Mouse (Mus musculus) hindbrain, embryonic 10.5 days (tissue): ENCODE measurements around the gene Galnt12. TPM values are rescaled to one million over a fixed set of nuclear protein-coding genes. Genes with fewer than 3 reads are reported as not detected.
A peak's percentile ranks its signal among the peaks of the same experiment; 100 is the strongest.
"Not testable (repeated sequence)": the region's sequence is repeated elsewhere in the genome, so short reads cannot be mapped to it uniquely, and the experiment has no call there.

Source experiments
- DNase-seq: peaks from one replicate; pipeline ENCODE4 v3.0.0-alpha.2; 2017; ENCODE audit warnings: low spot score
- H3K27ac ChIP-seq: fragments of 300-500 bp; sonication (generic); 2 replicates; pipeline ENCODE4 v1.5.1; 2016; ENCODE audit warnings: mild to moderate bottlenecking, moderate library complexity
- H3K27me3 ChIP-seq: fragments of 300-500 bp; sonication (generic); 2 replicates; pipeline ENCODE4 v1.6.1; 2016; ENCODE audit warnings: mild to moderate bottlenecking; ENCODE audit not compliant: poor library complexity, insufficient read depth, severe bottlenecking
- H3K36me3 ChIP-seq: fragments of 300-500 bp; sonication (generic); 2 replicates; pipeline ENCODE4 v1.6.1; 2016; ENCODE audit warnings: mild to moderate bottlenecking, moderate library complexity
- H3K4me1 ChIP-seq: fragments of 300-500 bp; sonication (generic); replicated peaks from 2 replicates; pipeline ENCODE4 v1.6.1; 2016; ENCODE audit warnings: mild to moderate bottlenecking
- H3K4me3 ChIP-seq: fragments of 300-500 bp; sonication (generic); 2 replicates; pipeline ENCODE4 v1.5.1; 2016; ENCODE audit warnings: mild to moderate bottlenecking, moderate library complexity
- H3K9me3 ChIP-seq: fragments of 300-500 bp; sonication (generic); 2 replicates; pipeline ENCODE4 v1.6.1; 2016; ENCODE audit warnings: mild to moderate bottlenecking, moderate library complexity
- WGBS: fragments of 180-500 bp; shearing (Covaris S2); methylation state at CpG from one replicate; pipeline ENCODE4 v1.1.7; 2016; 5-methylcytosine and 5-hydroxymethylcytosine counted together
- polyA plus RNA-seq: library from polyadenylated mRNA; unstranded; fragments of >200 nt; fragmentation: Nextera tagmentation; extraction: Ambion mirVana; gene quantifications from 2 replicates; pipeline ENCODE4 v1.2.1, GENCODE M21; 2016

The Galnt12 gene
- polyA plus RNA-seq: 2.5 and 3.6 TPM in 2 replicates

DNA sequence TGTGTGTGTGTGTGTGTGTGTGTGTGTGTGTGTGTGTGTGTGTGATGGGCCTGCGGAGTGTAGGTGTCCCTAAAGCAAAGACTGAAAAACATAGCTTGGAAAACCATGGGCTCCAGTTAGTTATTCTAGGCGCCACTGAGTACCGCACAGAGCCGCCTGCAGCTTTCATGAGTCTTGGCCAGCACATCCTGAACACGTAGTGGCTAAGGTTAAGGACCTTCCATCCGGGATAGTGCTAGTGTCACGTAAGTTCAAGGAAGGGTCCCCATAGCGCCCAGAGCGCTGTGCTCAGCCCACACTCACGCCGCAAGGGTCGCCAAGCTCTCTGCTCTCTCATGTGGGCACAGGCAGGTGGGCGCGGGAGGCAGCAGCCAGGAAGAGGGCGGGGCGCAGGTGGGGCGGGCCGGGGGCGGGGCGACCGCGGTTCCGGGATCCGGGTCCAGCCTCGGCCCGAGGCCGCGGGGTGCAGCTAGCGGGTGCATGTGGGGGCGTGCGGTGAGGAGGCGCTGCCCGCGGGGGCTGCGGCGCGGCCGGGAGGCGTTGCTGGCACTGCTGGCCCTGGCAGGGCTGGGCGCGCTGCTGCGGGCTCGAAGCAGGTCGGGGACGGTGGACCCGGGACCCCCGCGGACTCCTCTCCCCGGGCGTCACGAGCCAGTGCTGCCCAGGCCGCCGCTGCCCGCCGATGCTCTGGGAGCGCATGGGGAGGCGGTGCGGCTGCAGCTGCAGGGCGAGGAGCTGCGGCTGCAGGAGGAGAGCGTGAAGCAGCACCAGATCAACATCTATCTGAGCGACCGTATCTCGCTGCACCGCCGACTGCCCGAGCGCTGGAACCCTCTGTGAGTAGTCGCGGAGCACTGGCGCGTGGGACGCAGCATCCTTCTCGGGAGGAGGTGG, at the start of gene Galnt12:
Galnt12 (plus strand) TSS at position 417 of the 894 bp plus-strand sequence.
- peak; percentile 57 for DNase-seq
- H3K4me1 ChIP-seq: peaks cover 37% of the 10 kb centered on the region
- H3K27ac ChIP-seq: peak within 1 kb of the TSS; percentile 75
- no peaks in the 10 kb centered on the region for H3K36me3 ChIP-seq
- H3K4me3 ChIP-seq: peak within 1 kb of the TSS; percentile 77
- H3K9me3 ChIP-seq: no peaks in the 10 kb centered on the region
- H3K27me3 ChIP-seq: peaks cover 70% of the 10 kb centered on the region
- WGBS: 1% methylated on average over 73 of the region's 74 CpGs

DNA sequence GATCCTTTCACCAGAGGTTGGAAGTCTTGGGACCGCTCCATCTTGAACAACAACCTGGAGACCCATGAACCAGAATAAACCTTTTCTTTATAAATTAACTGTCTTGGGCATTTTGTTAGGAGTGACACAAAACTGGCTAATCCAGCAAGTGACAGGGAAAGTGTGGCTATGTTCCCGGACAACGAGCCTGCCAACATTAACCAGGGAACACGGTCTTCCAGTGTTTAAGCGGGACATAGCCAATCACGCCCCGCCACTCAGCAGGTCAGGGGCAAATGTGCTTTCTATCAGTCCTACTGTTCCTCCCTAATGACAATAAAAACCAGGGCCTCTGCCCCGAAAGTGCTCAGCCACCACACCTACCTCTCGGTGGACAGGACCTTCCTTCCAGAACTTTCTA, 47.8 kb upstream of the Galnt12 start:
- no peaks in the 10 kb centered on the region for H3K27me3 ChIP-seq

GRCm38 (mm10) chr4:47046974-47047373, 44.7 kb upstream of the Galnt12 start:
- WGBS: 88% methylated on average over 6 of the region's 6 CpGs
- Histone ChIP-seq H3K9me3 (no peaks in the 10 kb centered on the region), H3K4me1 (peaks cover 26% of the 10 kb centered on the region), H3K27ac (no peak overlapping the region), H3K36me3 (no peaks in the 10 kb centered on the region; the same call in 1 of the 2 replicates), H3K4me3 (no peak overlapping the region), H3K27me3 (peaks cover 9% of the 10 kb centered on the region; the same call in 1 of the 2 replicates)
- no peak for DNase-seq

More for the DNA sequence above, 47.8 kb upstream of the Galnt12 start:
- WGBS: 93% methylated on average over 9 of the region's 9 CpGs
- no peak overlapping the region for H3K27ac ChIP-seq
- no peak for DNase-seq
- peaks cover 14% of the 10 kb centered on the region for H3K36me3 ChIP-seq
- H3K4me3 ChIP-seq: no peak overlapping the region
- peaks cover 12% of the 10 kb centered on the region; the same call in 1 of the 2 replicates for H3K4me1 ChIP-seq
- H3K9me3 ChIP-seq: no peaks in the 10 kb centered on the region

GRCm38 (mm10) chr4:47047765-47048164, 43.9 kb upstream of the Galnt12 start:
- Histone ChIP-seq H3K27ac (no peak overlapping the region), H3K4me1 (peaks cover 28% of the 10 kb centered on the region), H3K9me3 (no peaks in the 10 kb centered on the region), H3K27me3 (peaks cover 17% of the 10 kb centered on the region), H3K36me3 (no peaks in the 10 kb centered on the region; the same call in 1 of the 2 replicates), H3K4me3 (no peak overlapping the region)
- no peak for DNase-seq
- WGBS: 79% methylated on average over 4 of the region's 4 CpGs

GRCm38 (mm10) chr4:47049216-47049615, 42.5 kb upstream of the Galnt12 start:
- 95% methylated on average over 16 of the region's 16 CpGs for WGBS
- H3K4me3 ChIP-seq: no peak overlapping the region
- peaks cover 28% of the 10 kb centered on the region for H3K4me1 ChIP-seq
- DNase-seq: no peak
- H3K27ac ChIP-seq: no peak overlapping the region
- peaks cover 23% of the 10 kb centered on the region for H3K27me3 ChIP-seq
- H3K9me3 ChIP-seq: no peaks in the 10 kb centered on the region
- no peaks in the 10 kb centered on the region; the same call in 1 of the 2 replicates for H3K36me3 ChIP-seq

DNA sequence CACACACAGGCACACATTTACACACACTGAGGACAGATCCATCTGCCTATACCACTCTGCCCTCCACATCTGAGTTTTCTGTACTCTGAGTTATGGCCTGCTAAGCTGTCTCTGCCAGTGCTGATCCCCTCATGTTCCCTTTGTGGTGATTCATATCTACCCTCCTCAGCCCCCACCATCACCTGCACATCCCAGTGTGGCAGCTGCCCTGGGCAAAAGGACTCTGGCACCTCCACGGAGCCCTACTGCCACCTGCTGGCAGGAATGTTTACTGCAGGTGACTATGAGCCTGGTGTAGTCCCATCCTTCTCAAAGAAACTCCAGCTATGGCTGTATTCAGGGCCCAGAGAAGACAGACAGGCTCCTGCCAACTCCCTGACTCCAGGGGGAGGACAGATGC, 41.5 kb upstream of the Galnt12 start:
- peaks cover 29% of the 10 kb centered on the region for H3K27me3 ChIP-seq
- WGBS: 2% methylated on average over 1 of the region's 1 CpGs
- DNase-seq: peak; percentile 90
- H3K36me3 ChIP-seq: no peaks in the 10 kb centered on the region
- no peak overlapping the region for H3K4me3 ChIP-seq
- H3K9me3 ChIP-seq: no peaks in the 10 kb centered on the region
- H3K27ac ChIP-seq: peak overlapping the region; percentile 78
- peaks cover 28% of the 10 kb centered on the region for H3K4me1 ChIP-seq

GRCm38 (mm10) chr4:47050642-47051381, 40.9 kb upstream of the Galnt12 start:
- no peak overlapping the region for H3K4me3 ChIP-seq

GRCm38 (mm10) chr4:47051905-47052304, 39.8 kb upstream of the Galnt12 start:
- Histone ChIP-seq H3K9me3 (peaks cover 5% of the 10 kb centered on the region; the same call in 1 of the 2 replicates), H3K27me3 (peaks cover 42% of the 10 kb centered on the region), H3K27ac (no peak overlapping the region), H3K4me1 (peaks cover 31% of the 10 kb centered on the region), H3K4me3 (no peak overlapping the region), H3K36me3 (no peaks in the 10 kb centered on the region)
- 80% methylated on average over 9 of the region's 9 CpGs for WGBS
- no peak for DNase-seq

More at GRCm38 (mm10) chr4:47050642-47051381, 40.9 kb upstream of the Galnt12 start:
- Histone ChIP-seq H3K27me3 (peaks cover 35% of the 10 kb centered on the region), H3K27ac (peak overlapping the region; percentile 78), H3K9me3 (peaks cover 5% of the 10 kb centered on the region; the same call in 1 of the 2 replicates), H3K4me1 (peaks cover 28% of the 10 kb centered on the region), H3K36me3 (no peaks in the 10 kb centered on the region)
- 13% methylated on average over 10 of the region's 10 CpGs for whole genome bisulfite sequencing
- DNase-seq: no peak

DNA sequence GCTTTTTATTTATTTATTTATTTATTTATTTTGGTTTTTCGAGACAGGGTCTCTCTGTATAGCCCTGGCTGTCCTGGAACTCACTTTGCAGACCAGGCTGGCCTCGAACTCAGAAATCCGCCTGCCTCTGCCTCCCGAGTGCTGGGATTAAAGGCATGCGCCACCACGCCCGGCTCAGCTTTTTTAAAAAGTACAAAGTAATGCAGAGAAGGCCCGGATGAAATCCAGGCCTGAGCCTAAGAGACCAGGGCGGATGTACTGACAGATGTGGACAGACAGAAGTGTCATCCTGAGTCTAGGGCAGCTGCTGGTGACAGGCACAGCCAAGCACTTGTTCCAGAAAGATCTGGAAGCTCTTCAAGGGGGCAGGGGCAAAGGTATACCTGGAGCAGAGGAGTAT, 36.5 kb upstream of the Galnt12 start:
- not testable (repeated sequence) for H3K9me3 ChIP-seq, DNase-seq, H3K4me3 ChIP-seq, H3K27ac ChIP-seq, H3K36me3 ChIP-seq
- WGBS: 92% methylated on average over 9 of the region's 9 CpGs
- Histone ChIP-seq H3K27me3 (peaks cover 46% of the 10 kb centered on the region), H3K4me1 (peaks cover 35% of the 10 kb centered on the region)

DNA sequence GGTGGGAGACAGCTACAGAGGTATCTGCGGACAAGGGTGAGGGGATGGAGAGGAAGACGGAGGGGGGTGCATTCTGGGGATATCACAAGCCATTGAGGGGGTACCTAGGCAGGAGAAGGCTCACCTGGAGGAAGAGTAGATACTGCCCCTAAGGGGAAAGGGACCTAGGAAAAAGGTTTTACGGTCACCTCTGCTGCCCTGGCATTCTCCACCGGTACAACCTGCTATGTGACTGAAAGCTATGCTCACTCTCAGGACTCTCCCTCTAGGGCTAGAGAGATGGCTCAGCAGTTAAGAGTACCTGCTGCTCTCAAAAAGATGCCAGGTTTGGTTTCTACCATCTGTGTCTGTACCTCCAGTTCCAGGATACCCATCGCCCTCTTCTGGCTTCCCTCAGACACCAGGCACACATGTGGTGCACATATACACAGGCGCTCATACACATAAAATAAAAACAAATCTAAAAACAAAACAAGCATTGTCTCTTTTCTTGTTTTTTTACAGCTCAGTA, 36.1 kb upstream of the Galnt12 start:
- peaks cover 46% of the 10 kb centered on the region for H3K27me3 ChIP-seq
- no peak overlapping the region for H3K27ac ChIP-seq
- no peak for DNase-seq
- H3K9me3 ChIP-seq: peaks cover 5% of the 10 kb centered on the region; the same call in 1 of the 2 replicates
- WGBS: 94% methylated on average over 6 of the region's 6 CpGs
- peaks cover 30% of the 10 kb centered on the region for H3K4me1 ChIP-seq
- H3K36me3 ChIP-seq: no peaks in the 10 kb centered on the region
- no peak overlapping the region for H3K4me3 ChIP-seq

DNA sequence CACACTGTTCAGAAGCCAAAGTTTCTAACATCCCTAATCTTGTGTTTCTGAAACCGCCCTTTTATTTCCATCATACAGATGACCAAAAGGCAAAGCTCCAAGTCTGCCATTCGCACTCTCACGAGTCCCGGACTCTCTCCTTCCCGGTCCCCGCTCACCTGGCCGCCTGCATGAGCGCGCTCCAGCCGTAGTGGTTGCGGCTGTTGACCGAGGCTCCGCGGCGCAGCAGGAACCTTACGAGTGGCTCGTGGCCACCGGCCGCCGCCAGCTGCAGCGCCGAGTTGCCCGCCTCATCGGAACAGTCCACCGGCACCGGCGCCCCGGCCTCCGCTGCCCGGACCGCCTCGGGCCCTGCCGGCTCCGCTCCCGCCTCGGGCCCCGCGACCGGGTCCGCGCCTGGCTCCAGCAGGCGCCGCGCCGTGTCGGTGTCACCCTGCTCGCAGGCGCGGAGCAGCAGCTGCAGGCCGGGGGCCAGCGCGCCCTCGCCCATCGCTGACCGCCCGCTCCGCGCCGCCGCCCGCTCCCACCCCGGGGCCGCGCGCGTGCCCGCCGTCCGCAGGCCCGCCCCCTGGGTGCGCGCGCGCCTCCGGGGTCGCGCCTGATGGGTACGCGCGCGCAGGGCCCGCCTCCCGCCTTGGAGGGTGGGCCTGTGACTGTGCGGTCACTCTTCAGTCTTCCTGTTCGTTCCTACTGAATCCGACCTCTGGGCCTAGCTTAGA, 34.8 kb upstream of the Galnt12 start, which contains the start of gene Anks6:
Anks6 (minus strand) TSS at position 637 of the 719 bp plus-strand sequence.
- Histone ChIP-seq H3K27ac (peak within 1 kb of the TSS; percentile 91), H3K9me3 (peaks cover 5% of the 10 kb centered on the region; the same call in 1 of the 2 replicates), H3K4me3 (peak within 1 kb of the TSS; percentile 78), H3K4me1 (peaks cover 20% of the 10 kb centered on the region), H3K27me3 (peaks cover 37% of the 10 kb centered on the region), H3K36me3 (no peaks in the 10 kb centered on the region)
- peak; percentile 74 for DNase-seq
- WGBS: 2% methylated on average over 86 of the region's 86 CpGs
